Mouse (Mus musculus): ENCODE results near the gene Kcnc3.

Kcnc3 gene

GRCm38 (mm10) chr7:44598336-44598735 is 7.9 kb downstream of the Kcnc3 start:
- DNase-seq: peak; percentile 12 to 15

- peak in 1 of 2 experiments; percentile 6 for DNase-seq
These were observed 10.3 kb downstream of the Kcnc3 start for GRCm38 (mm10) chr7:44600691-44601262.

- peak; percentile 12 to 32 for DNase-seq
These were observed 11.2 kb downstream of the Kcnc3 start for GRCm38 (mm10) chr7:44601646-44602045.

DNA sequence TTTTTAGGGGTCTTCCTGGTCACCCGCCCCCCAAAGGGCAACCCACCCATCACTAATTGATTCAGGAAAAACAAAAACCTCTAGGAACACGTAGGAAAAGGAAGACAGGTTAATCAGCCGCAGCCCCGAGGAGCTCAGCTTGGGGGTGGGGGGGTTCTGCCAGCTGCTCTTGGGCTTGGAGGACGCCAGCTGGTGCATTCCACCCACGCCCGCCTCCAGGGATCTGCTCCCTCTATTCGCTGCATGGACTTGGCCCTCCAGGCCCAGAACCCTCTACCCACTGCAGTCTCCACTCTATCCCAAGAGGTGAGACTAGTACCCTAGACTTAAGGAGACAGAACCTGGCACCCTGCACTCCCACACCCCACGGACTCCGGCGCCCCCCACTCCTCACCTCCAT is 12.0 kb downstream of the Kcnc3 start:
- DNase-seq: peak; percentile 74 to 82

GRCm38 (mm10) chr7:44603186-44603855 is 12.9 kb downstream of the Kcnc3 start:
- DNase-seq: peak in 1 of 2 experiments; percentile 39

DNA sequence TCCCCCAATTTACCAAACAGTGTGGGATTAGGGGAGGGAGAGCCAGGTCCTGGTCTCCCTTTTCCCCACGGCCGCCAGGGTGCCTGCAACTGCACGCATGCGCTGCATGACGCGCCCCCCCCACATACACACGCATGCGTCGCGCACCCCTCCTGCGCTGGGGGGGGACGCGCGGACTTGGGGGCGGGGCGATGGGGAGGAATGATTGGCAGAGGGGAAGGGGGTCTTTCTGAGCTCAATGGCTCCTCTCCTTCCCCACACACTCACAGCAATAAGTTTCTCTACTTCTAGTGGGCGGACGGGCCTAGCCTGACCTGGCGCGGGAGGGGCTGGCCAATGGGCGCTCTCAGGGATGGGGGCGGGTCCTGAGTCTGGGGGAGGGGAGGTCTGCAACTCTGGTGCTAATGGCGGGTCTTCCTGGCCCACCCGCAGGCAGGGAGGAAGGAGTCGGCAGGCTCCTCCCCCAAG is 13.7 kb downstream of the Kcnc3 start:
- DNase-seq: peak; percentile 62 to 74

GRCm38 (mm10) chr7:44604619-44605018 is 14.2 kb downstream of the Kcnc3 start:
- DNase-seq: no peak

GRCm38 (mm10) chr7:44605436-44605835 is 15.0 kb downstream of the Kcnc3 start:
- no peak for DNase-seq

- peak in 1 of 2 experiments; percentile 48 for DNase-seq
These were observed 15.9 kb downstream of the Kcnc3 start for GRCm38 (mm10) chr7:44606171-44606901.

GRCm38 (mm10) chr7:44612192-44612591 is 21.7 kb downstream of the Kcnc3 start:
- DNase-seq: no peak

GRCm38 (mm10) chr7:44614041-44614688 is 23.7 kb downstream of the Kcnc3 start:
- DNase-seq: no peak

DNA sequence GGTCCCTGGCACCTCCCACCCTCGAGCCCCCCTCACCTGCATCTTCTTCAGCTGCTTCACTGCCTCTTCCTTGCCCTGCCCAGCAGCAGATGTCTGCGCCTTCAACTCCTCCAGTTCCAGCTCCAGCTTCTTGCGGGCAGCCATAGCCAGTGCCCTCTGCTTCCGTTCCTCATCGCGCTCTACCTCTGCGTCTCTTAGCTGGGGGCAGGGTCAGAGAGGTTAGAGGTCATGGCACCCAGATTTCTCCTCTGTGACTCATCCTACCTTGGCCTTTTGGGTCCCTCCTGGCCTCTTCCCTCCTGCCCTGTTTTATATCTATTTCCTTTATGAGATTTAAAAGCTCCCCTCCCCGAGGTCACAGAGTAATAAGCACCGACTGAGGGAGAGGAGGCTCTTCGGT is 24.8 kb downstream of the Kcnc3 start:
- no peak for DNase-seq

GRCm38 (mm10) chr7:44615987-44616386 is 25.5 kb downstream of the Kcnc3 start:
- peak; percentile 58 to 68 for DNase-seq

DNA sequence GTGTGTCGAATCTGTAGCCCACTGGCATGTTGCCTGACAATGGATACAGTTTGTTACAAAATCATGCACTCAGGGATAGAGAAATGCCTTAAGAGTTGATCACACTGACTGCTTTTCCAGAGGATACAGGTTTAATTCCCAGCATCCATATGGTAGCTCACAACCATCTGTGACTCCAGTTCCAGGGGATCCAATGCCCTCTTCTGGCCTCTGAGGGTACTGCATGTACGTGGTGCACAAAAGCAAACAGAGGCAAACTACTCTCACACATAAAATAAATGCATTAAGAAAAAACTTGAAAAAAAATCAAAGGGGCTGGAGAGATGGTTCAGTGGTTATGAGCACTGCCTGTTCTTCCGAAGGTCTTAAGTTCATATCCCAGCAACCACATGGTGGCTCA is 26.6 kb downstream of the Kcnc3 start:
- peak in 1 of 2 experiments; percentile 31 for DNase-seq

DNA sequence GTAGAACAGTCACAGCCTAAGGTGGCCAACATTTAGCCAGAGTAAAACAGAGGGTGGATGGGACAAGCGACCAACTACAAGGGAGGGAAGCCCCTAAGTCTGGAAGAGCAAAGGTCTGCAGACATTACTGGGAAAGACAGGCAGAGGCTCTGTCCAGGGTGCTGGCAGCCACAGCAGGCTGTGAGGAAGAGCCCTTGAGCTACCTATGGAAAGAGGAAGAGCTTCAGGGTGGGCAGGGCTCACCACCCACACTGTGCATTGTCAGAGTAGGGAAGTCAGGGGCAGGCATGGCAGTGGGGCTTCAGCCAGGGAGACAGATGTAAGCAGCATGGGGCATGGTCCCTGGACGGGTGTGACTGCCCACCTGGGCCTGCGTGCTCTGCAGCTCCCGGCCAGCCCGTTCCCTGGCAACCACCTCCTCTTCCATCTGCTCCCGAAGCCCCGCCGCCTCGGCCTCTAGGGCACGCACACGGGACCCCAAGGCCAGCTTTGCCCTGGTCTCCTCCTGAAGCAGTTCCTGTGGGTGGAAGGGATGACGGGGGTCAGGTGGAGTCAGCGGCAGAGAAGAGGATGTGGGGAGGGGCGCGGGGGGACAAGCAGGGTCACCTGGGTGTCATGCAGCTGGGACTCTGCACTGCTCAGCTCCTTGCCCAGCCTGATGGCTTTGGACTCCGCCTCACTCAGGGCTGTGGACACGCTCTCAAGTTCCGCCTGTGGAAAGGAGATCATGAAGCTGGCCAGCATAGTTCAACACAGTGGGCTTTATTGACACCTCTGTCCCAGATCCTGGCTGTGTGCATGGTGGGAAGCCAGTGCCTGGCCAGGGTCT is 33.5 kb downstream of the Kcnc3 start:
- DNase-seq: peak; percentile 62 to 71

DNA sequence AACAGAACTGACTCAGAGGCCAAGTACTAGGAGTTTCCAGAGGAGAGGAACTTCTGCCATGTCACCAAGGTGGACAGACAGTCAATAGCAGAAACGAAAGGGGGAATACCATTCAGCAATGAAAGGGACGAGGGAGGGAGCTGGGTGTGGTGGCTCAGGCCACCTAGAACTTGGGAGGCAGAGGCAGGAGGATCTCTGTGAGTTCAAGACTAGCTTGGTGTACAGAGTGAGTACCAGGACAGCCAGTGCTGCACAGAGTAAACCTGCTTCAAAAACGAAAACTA is 34.0 kb downstream of the Kcnc3 start:
- no peak for DNase-seq

GRCm38 (mm10) chr7:44624828-44625227 is 34.4 kb downstream of the Kcnc3 start:
- peak; percentile 87 to 92 for DNase-seq

GRCm38 (mm10) chr7:44625241-44626067 is 35.0 kb downstream of the Kcnc3 start:
- DNase-seq: peak; percentile 91 to 93

GRCm38 (mm10) chr7:44626068-44626385 is 35.6 kb downstream of the Kcnc3 start:
- no peak for DNase-seq

GRCm38 (mm10) chr7:44626966-44627365 is 36.5 kb downstream of the Kcnc3 start:
- no peak for DNase-seq

GRCm38 (mm10) chr7:44628402-44629034 is 38.1 kb downstream of the Kcnc3 start:
- DNase-seq: no peak
